ENCODE assay signal across 24 mouse cellular contexts in genomic region chr11:65927962-65928361, GRCm38 (mm10).
DNase-seq lines count a peak whose midpoint lies in the region; ATAC-seq and TF ChIP-seq lines count a peak whose summit lies in the region.
"Had no signal": no experiment of that assay in that cellular context is flagged by ENCODE, and none has a peak within 500 bp of the region (broad histone marks: within the 10 kb centered on the region; RNA-seq: fewer than 3 reads in every experiment).

No protein-coding gene starts in this region.

- intact Hi-C loops in left cerebral cortex, postnatal 4 days (cut with DNase I) = no loop called here

- TF ChIP-seq CTCF in layer of hippocampus, adult 2 months (conservative IDR thresholded peaks at IDR 0.05) = no peak

- 25% methylated on average over 1 of the region's 1 CpGs for WGBS in forebrain, embryonic 13.5 days
- WGBS in forebrain, embryonic 12.5 days = 34% methylated on average over 1 of the region's 1 CpGs
- 14% methylated on average over 1 of the region's 1 CpGs for WGBS in neural tube, embryonic 15.5 days

- H3K27ac ChIP-seq in forebrain, embryonic 13.5 days = no peak overlapping the region
- H3K27ac ChIP-seq in forebrain, embryonic 12.5 days = no peak overlapping the region
- H3K27ac ChIP-seq in layer of hippocampus, adult 2 months = peak overlapping the region; percentile 65
- H3K27ac ChIP-seq in neural tube, embryonic 15.5 days (replicated peaks) = 0 out of 2 replicates have a peak overlapping the region, but pooled peaks have one; percentile 46
- H3K27ac ChIP-seq: heart, embryonic 13.5 days; limb, embryonic 12.5 days; liver, embryonic 12.5 days; stomach, embryonic 15.5 days had no signal

- no peak overlapping the region for H3K4me3 ChIP-seq in forebrain, embryonic 13.5 days
- H3K4me3 ChIP-seq in forebrain, embryonic 12.5 days (replicated peaks) = no peak overlapping the region
- H3K4me3 ChIP-seq in layer of hippocampus, adult 2 months = no peak overlapping the region
- no peak overlapping the region for H3K4me3 ChIP-seq in neural tube, embryonic 15.5 days (replicated peaks)
- H3K4me3 ChIP-seq: heart, embryonic 13.5 days; limb, embryonic 12.5 days; liver, embryonic 12.5 days; stomach, embryonic 15.5 days had no signal

- no peaks in the 10 kb centered on the region for H3K27me3 ChIP-seq in forebrain, embryonic 13.5 days
- no peaks in the 10 kb centered on the region for H3K27me3 ChIP-seq in forebrain, embryonic 12.5 days
- no peaks in the 10 kb centered on the region for H3K27me3 ChIP-seq in neural tube, embryonic 15.5 days (replicated peaks)
- H3K27me3 ChIP-seq: heart, embryonic 13.5 days; limb, embryonic 12.5 days; liver, embryonic 12.5 days; stomach, embryonic 15.5 days had no signal

- DNase-seq in layer of hippocampus, adult 2 months (ENCODE audit: low spot score in 2 of 2) = no peak
- DNase-seq in layer of hippocampus, postnatal 14 days (ENCODE audit: low spot score in 2 of 2) = no peak
- DNase-seq in mesoderm, embryonic 11.5 days (ENCODE audit: low read depth, low spot score) = peak; percentile 15
- DNase-seq in left cerebral cortex, postnatal 4 days = no peak
- no peak for DNase-seq in kidney, adult 18-20 months
- DNase-seq: adrenal gland, postnatal 14 days; cerebellum, adult 18-20 months; cerebellum, postnatal 25 days; kidney, adult 9 months; kidney, postnatal 36 days; layer of hippocampus, adult 9-11 months; lung, adult 2 months; right cerebral cortex, postnatal 25 days; thymus, adult 2 months had no signal

- ATAC-seq in forebrain, embryonic 13.5 days = 0 out of 2 replicates have a peak, but pooled peaks have one; percentile 45
- no peak for ATAC-seq in forebrain, embryonic 12.5 days (ENCODE audit: low FRiP score)
- ATAC-seq in neural tube, embryonic 15.5 days (ENCODE audit: low FRiP score) = no peak
- ATAC-seq: activated CD4-positive, CD25-positive, alpha-beta regulatory T cell, adult 4 months; CD4-positive, CD25-positive, alpha-beta regulatory T cell, adult 4 months; liver, embryonic 12.5 days had no signal

- no peak overlapping the region for H3K4me2 ChIP-seq in forebrain, embryonic 13.5 days
- no peak overlapping the region for H3K4me2 ChIP-seq in forebrain, embryonic 12.5 days
- no peak overlapping the region for H3K4me2 ChIP-seq in neural tube, embryonic 15.5 days
- H3K4me2 ChIP-seq: heart, embryonic 13.5 days; limb, embryonic 12.5 days; liver, embryonic 12.5 days; stomach, embryonic 15.5 days had no signal

- no peaks in the 10 kb centered on the region for H3K36me3 ChIP-seq in forebrain, embryonic 13.5 days (ENCODE audit: poor library complexity, severe bottlenecking)
- H3K36me3 ChIP-seq in forebrain, embryonic 12.5 days (replicated peaks) = no peaks in the 10 kb centered on the region
- H3K36me3 ChIP-seq in neural tube, embryonic 15.5 days = no peaks in the 10 kb centered on the region
- H3K36me3 ChIP-seq: G1E; heart, embryonic 13.5 days; limb, embryonic 12.5 days; liver, embryonic 12.5 days; stomach, embryonic 15.5 days had no signal

- H3K9ac ChIP-seq in forebrain, embryonic 13.5 days = no peak overlapping the region
- no peak overlapping the region for H3K9ac ChIP-seq in forebrain, embryonic 12.5 days
- no peak overlapping the region for H3K9ac ChIP-seq in neural tube, embryonic 15.5 days (replicated peaks)
- H3K9ac ChIP-seq: heart, embryonic 13.5 days; limb, embryonic 12.5 days; liver, embryonic 12.5 days; stomach, embryonic 15.5 days had no signal

- H3K4me1 ChIP-seq in forebrain, embryonic 13.5 days = no peaks in the 10 kb centered on the region
- H3K4me1 ChIP-seq in forebrain, embryonic 12.5 days = 0 out of 2 replicates have a peak, but pooled peaks cover 5% of the 10 kb centered on the region
- H3K4me1 ChIP-seq in neural tube, embryonic 15.5 days = peaks cover 10% of the 10 kb centered on the region
- H3K4me1 ChIP-seq: heart, embryonic 13.5 days; limb, embryonic 12.5 days; liver, embryonic 12.5 days; stomach, embryonic 15.5 days had no signal

- H3K9me3 ChIP-seq in forebrain, embryonic 13.5 days (replicated peaks) = no peaks in the 10 kb centered on the region
- H3K9me3 ChIP-seq in forebrain, embryonic 12.5 days = no peaks in the 10 kb centered on the region
- H3K9me3 ChIP-seq in neural tube, embryonic 15.5 days (replicated peaks) = no peaks in the 10 kb centered on the region
- H3K9me3 ChIP-seq: G1E; heart, embryonic 13.5 days; limb, embryonic 12.5 days; liver, embryonic 12.5 days; stomach, embryonic 15.5 days had no signal

Comparison
In these comparisons a context has a peak if more than half of its experiments do, and no peak if none do; other contexts are left out.
1. H3K27ac ChIP-seq: peak in layer of hippocampus, adult 2 months (single experiment) and neural tube, embryonic 15.5 days (single experiment); none in forebrain, embryonic 13.5 days (single experiment) and forebrain, embryonic 12.5 days (single experiment).